Mouse (Mus musculus) adrenal gland, postnatal 4 days (tissue): ENCODE data around the gene Cdh13. TPM values are rescaled to one million over a fixed set of nuclear protein-coding genes. Genes with fewer than 3 reads are reported as not detected.

Experiments used
- DNase-seq, 2 experiments: peaks; one replicate each; pipeline ENCODE4 v3.0.0; 2021 to 2022; ENCODE audit warnings: low spot score in 2 of 2, mixed read lengths in 2 of 2
- long read RNA-seq, 2 experiments: library from polyadenylated mRNA; stranded (forward); transcript quantifications; one replicate each; pipeline ENCODE4 v2.0.0; 2021
- total RNA-seq, 2 experiments: library from RNA; stranded (reverse); gene quantifications; 2 replicates each; pipeline ENCODE4 v1.2.3; 2021

Gene Cdh13
- 10 to 100 TPM in 1 of 2 experiments, 1 to 10 TPM in 1; 9.0 to 11.0 TPM for total RNA-seq
- long read RNA-seq, experiment 1, partial matches to known transcripts = 3 of 3 reads
- long read RNA-seq, experiment 1, other reads (novel, unspliced or antisense) = 0 of 3 reads
- long read RNA-seq, experiment 2, partial matches to known transcripts = 8 of 8 reads
- long read RNA-seq, experiment 2, other reads (novel, unspliced or antisense) = 0 of 8 reads

GRCm38 (mm10) chr8:118283600-118284111, at the start of gene Cdh13:
Gene Cdh13 (plus strand): TSS chr8:118283733.
- no peak for DNase-seq

- DNase-seq = no peak
Observed at GRCm38 (mm10) chr8:118235626-118236025, 47.9 kb upstream of the Cdh13 start.

GRCm38 (mm10) chr8:118237150-118237620, 46.3 kb upstream of the Cdh13 start:
- DNase-seq = peak in 1 of 2 experiments; percentile 17

GRCm38 (mm10) chr8:118238156-118238555, 45.4 kb upstream of the Cdh13 start:
- DNase-seq = no peak

- DNase-seq = no peak
Observed at GRCm38 (mm10) chr8:118239186-118239585, 44.3 kb upstream of the Cdh13 start.

- DNase-seq = no peak
Observed at GRCm38 (mm10) chr8:118249319-118249718, 34.2 kb upstream of the Cdh13 start.

GRCm38 (mm10) chr8:118249923-118250322, 33.6 kb upstream of the Cdh13 start:
- DNase-seq = no peak

GRCm38 (mm10) chr8:118263117-118263516, 20.4 kb upstream of the Cdh13 start:
- no peak for DNase-seq

- DNase-seq = no peak
Observed at GRCm38 (mm10) chr8:118270751-118271402, 12.7 kb upstream of the Cdh13 start.

- DNase-seq = no peak
Observed at GRCm38 (mm10) chr8:118272493-118272892, 11.0 kb upstream of the Cdh13 start.

GRCm38 (mm10) chr8:118274243-118274642, 9.3 kb upstream of the Cdh13 start:
- DNase-seq = no peak

GRCm38 (mm10) chr8:118274688-118275087, 8.8 kb upstream of the Cdh13 start:
- DNase-seq = peak; percentile 42 to 54

GRCm38 (mm10) chr8:118284112-118285029, 838 bp downstream of the Cdh13 start:
- DNase-seq = peak in 1 of 2 experiments; percentile 10

- no peak for DNase-seq
Observed at GRCm38 (mm10) chr8:118285596-118286281, 2.2 kb downstream of the Cdh13 start.

GRCm38 (mm10) chr8:118286282-118287180, 3.0 kb downstream of the Cdh13 start:
- no peak for DNase-seq

GRCm38 (mm10) chr8:118287496-118287895, 4.0 kb downstream of the Cdh13 start:
- DNase-seq = no peak

- DNase-seq = no peak
Observed at GRCm38 (mm10) chr8:118288259-118288952, 4.9 kb downstream of the Cdh13 start.

- DNase-seq = no peak
Observed at GRCm38 (mm10) chr8:118289091-118289490, 5.6 kb downstream of the Cdh13 start.

GRCm38 (mm10) chr8:118289525-118289924, 6.0 kb downstream of the Cdh13 start:
- no peak for DNase-seq
